Mouse (Mus musculus): ENCODE measurements around the gene Rem1.

The Rem1 gene

GRCm38 (mm10) chr2:152675252-152675791 lies 48.6 kb downstream of the Rem1 start:
- DNase-seq (ENCODE audit: low read depth) = no peak

- peak; percentile 80 for DNase-seq (ENCODE audit: low read depth)
These were observed 51.6 kb downstream of the Rem1 start for GRCm38 (mm10) chr2:152678302-152678701.

GRCm38 (mm10) chr2:152678925-152679324 lies 52.2 kb downstream of the Rem1 start:
- no peak for DNase-seq (ENCODE audit: low read depth)

- no peak for DNase-seq (ENCODE audit: low read depth)
These were observed 53.1 kb downstream of the Rem1 start for GRCm38 (mm10) chr2:152679701-152680355.

- no peak for DNase-seq (ENCODE audit: low read depth)
These were observed 56.3 kb downstream of the Rem1 start for GRCm38 (mm10) chr2:152683086-152683485.
